Mouse (Mus musculus) embryo, embryonic 11.5 days (tissue): Measurements from ENCODE around the gene Itsn1.

Experiments used
- DNase-seq: peaks from one replicate; pipeline ENCODE4 v3.0.0-alpha.2; 2012; ENCODE audit warnings: low read depth, low spot score

Itsn1 gene

DNA sequence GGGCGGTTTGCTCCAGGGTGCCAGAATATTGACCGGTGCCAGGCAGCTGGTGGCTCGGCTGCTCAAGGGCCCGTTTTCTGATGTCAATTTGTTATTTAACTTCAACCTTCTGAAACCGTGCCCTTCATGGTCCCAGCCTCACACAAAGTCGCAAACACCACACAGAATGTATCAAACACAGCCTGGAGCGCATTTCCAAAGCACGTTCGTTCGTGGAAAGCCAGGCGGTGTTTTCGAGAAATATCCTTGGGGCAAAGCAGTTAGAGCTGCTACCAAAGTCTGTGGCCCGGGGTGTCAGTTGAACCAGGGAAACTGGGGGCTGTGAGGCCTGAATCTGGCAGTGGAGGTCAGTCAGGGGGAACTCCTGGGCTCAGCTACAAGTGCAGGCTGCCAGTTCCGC is 213.1 kb downstream of the Itsn1 start:
- DNase-seq: no peak

DNA sequence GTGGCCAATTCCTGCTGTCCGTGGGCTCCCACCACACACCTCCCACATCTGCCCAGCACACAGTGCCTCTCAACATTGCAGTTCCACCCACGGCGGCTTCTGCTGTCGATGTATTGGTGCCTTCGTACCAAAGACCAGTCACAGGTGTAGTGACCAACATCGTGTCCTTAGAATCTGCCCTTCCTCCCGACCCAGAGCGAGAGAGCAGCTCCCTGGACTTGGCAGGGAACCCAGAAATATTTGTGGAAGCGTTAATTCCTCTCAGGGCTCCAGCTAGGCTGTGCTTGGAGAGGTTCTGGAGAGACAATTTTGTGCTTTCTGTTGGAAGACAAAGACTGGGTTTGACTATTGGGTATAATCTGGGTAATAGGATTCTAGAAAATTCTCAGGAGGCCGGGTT is 217.2 kb downstream of the Itsn1 start:
- DNase-seq: no peak

DNA sequence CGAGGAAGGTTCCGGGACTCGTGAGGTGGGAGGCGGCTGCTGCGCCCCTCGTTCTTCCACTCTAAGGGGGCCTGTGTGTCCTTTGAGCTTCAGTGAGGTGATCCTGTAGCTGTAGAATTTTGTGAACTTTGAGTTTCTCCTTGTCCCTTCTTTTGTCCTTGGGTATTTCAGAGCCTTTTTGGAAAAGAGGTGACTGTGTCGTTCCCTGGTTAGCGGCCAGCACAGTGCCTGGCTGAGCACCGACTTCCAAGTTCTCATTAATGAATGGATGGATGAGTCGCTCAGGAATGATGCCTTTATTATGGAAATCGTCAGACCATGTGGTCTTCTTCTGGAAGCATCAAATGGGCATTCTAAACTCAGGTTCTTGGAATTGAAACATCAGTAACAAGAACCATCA is 218.0 kb downstream of the Itsn1 start:
- no peak for DNase-seq

DNA sequence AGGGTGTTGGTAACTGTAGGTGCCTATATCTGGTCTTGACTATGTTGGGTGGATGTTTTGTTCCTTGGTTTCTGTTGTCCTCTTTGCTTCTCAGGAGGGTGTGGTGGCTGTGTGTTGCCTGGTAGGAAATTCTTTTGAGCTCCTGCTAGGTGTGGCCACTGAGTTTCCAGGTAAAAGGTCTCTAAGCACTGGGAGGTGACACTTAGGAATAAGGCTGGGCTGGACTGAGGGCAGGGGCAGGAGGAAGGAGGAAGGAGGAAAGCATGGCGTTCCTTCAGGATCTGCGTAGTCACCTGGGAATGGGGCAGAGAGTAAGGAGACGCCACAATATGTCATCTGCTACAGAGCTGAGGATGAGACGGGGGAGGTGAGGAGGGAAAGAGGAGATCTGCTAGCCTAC is 224.9 kb downstream of the Itsn1 start:
- no peak for DNase-seq

DNA sequence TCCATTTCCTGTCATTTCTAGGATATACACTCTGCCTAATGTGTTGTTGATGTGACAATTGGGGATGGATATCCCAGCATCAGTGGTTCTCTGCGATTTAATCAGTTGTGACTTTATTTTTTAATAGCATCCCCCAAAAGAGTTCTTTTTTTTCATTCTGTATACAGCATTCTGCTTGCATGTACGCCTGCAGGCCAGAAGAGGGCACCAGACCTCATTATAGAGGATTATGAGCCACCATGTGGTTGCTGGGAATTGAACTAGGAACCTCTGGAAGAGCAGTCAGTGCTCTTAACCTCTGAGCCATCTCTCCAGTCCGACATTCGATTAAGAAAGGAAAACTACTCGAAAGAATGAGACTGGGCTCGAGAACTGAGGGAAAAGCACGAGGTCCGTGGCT is 225.7 kb downstream of the Itsn1 start:
- no peak for DNase-seq

DNA sequence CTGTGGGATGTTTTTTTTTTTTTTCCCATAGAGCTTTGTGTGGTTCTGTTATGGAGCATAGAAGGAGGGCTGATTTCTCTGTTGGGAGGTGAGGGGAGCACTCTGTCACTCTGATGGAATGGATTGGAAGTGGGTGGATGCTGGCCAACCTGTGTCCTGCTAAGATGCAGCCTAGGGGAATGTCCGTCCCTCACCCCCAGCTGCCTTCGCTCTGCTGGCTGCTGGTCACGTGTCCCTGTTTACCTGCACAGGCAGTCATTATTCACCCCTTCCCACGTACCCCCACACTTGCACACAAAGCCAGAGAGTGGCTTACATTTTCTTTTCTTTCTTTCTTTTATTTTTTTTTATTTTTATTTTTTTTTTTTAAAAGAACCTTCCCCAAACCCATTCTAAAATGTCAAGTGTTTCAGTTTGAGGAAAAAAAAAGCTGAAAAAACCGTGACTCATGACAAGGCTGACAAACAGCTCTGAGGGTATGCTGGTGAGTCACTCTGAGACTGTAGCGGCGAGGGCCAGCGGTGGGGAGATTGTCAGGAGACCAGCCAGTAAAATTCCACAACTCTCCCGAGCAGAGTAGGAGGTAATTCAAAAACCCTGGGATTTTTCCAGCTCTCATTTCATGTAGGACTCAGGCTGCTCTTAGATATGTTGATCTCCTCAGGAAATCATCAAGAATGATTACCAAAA is 233.3 kb downstream of the Itsn1 start:
- no peak for DNase-seq

DNA sequence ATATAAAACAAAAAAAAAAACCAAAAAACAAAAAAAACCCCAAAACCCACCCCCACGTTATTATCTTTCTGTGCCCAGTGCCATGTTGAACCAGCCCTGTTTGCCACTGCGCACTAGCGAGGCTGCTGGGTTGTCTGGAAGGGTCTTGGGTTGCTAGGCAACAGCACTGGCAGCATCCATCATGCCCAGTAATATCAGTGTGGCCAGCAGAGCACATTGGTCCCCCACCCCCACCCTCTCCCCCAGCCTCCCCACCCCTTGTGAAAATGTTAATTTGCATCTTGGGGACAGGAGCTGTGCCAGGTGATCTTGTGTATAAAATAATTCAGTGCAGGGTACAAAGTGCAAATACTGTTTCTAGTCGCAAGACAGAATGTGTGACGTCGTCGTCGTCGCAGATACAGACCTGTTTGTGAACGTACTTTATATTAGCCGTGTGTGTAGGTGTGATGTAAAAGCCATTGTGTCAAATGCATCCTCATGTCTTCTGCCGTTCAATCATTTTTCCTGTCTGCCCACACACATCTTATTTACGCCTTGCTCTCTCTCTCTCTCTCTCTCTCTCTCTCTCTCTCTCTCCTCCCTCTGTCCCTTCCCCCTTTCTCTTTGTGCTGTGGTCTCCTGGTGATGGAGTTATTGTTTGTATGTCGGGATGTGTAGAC is 233.9 kb downstream of the Itsn1 start:
- DNase-seq: peak; percentile 26

DNA sequence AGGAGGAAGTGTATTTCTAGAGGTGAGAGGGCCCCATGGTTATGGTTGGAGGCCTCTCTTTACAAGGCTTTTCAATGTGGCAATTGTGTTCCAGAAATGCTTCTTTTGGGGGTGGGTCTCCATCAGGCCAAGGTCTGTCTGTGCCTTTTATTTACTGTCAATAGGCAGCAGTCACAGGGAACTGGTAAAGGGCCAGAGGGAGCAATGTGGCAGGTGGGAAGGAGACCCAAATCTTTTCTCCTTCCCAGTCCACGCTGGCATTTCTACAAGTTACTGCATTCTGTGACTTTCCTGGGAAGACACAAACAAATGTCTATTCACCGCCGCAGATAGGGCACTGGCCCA is 234.4 kb downstream of the Itsn1 start:
- DNase-seq: no peak

DNA sequence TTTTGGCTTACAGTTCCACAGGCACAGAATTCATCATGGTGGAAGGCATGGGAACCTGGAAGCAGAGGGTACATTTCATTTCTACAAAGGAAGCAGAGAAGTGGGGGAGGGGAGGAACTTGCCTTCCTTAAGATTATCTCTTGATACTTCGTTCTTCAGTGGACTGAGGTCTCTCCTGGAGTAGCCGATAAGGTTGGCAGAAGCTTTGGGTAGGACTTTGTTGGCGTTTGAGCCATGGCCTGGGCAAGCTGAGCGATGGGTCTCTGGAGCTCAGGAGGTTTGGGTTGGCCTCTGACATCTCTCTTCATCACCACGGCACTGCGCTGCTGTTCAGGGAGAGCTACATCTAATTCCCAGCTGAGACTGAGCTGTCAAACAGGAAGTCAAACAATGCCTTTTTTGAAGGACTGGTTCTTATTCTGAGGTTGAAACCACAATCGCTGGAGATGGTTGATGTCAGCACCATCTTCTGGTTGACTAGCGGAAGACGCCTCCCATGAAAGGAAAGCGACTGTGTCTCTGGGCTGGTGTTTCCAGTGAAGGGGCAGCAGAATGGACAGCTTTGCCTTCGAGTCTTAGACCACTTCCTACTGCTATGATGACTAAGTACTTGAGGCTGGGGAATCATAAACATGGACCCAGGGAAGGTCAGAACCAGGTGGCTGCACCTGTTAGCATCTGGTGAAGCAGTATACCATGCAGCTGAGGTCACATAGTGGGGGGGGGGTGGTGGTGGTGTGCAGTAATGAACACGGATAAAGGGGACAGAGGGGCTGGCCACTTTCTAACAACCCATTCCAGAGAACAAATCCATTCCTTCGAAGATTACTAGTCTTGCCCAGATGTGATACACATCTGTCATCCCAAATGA is 235.5 kb downstream of the Itsn1 start:
- DNase-seq: no peak

DNA sequence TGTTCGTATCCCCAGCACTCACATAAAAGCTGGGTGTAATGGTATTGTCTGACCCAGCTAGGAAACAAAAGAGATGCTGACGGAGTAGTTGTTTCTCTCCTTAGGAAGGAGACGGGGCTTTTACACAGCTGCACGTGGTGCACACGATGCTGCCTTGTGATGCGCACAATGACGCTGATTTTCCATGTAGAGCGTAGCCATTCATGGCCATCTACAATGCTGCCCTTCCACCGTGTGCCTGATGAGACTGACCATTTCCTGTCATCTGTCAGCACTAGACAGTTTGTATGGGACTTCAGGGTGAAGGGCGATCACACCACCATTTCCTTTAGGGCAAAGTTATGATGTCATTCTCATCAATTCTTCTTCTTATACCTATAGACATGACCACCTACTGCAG is 239.6 kb downstream of the Itsn1 start:
- no peak for DNase-seq

DNA sequence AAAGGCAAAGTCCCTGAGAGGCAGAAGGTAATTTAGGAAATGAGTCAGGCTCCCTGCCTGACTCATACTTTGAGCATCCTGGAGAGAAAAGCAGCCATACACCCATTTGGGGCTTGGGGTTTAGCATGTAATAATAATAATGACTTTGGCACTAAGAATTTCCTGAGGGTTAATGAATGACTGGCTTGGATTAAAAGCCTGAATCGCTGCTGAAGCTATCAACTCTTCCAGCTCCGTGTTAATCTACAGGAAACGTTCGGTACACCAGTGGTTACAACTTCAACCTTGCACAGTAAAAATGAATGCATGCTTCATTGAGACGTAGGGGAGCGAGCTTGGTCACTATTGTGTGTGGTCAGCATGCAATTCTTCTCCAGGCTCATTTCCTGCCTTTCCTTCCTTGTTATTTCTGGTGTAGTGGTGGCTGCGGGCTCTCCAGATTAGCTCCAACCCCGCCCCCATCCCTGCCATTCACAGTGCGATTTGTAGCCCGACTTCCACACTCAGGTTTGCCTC is 240.5 kb downstream of the Itsn1 start:
- no peak for DNase-seq
